In the genomic region with DNA sequence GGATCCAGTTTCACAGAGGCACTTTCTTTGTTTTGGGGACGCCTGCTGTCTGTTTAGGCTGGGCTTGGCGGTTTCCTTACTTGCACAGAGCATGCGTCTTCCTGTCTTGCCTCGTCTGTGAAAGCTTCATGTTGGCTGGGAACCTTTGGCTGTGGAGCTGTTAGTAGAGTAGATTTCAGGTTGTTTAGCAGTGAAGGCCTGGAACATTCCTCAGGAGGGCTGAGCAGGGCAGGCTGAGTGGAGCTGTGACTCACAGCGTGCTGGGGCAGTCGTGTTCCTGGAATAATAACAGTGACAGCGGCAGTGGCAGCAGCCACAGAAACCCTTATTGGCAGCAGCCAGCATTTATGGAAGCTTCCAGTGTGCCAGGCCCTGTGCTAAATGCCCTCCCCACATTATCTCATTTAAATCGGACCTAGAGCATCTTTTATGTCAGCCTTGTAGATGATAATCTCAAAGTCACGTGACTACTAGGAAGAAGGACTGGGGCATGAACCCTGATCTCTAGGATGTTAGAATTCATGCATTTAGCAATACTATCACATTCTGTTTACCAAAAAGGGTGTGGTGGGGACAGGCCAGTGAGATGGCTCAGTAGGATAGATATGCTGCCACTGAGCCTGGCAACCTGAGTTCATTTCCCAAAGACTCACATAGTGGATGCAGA, we compare ENCODE assay signal across 9 mouse cellular contexts. TPM values are rescaled to one million over a fixed set of nuclear protein-coding genes. Genes with fewer than 3 reads are reported as not detected.
DNase-seq lines count a peak whose midpoint lies in the region; ATAC-seq and TF ChIP-seq lines count a peak whose summit lies in the region.
"Had no signal": no experiment of that assay in that cellular context is flagged by ENCODE, and none has a peak within 500 bp of the region (broad histone marks: within the 10 kb centered on the region; RNA-seq: fewer than 3 reads in every experiment).

No protein-coding gene starts in this region.

- no peaks in the 10 kb centered on the region for H3K79me3 ChIP-seq in C2C12 (ENCODE audit: low read depth)

- H3K79me2 ChIP-seq in C2C12 (ENCODE audit: control insufficient read depth, insufficient read depth): no peaks in the 10 kb centered on the region

- no peak overlapping the region for H3K4me3 ChIP-seq in C2C12 (ENCODE audit: insufficient read depth, poor library complexity, severe bottlenecking)
- H3K4me3 ChIP-seq in embryonic facial prominence, embryonic 11.5 days (ENCODE audit: low read depth, low read length): no peak overlapping the region
- H3K4me3 ChIP-seq in intestine, embryonic 15.5 days (replicated peaks): no peak overlapping the region
- H3K4me3 ChIP-seq: erythroblast, embryonic 14.5 days had no signal

- no peaks in the 10 kb centered on the region for H3K36me3 ChIP-seq in C2C12 (ENCODE audit: control insufficient read depth, insufficient read depth)
- no peaks in the 10 kb centered on the region for H3K36me3 ChIP-seq in embryonic facial prominence, embryonic 11.5 days (replicated peaks; ENCODE audit: control insufficient read depth, insufficient read depth, low read depth, low read length)
- no peaks in the 10 kb centered on the region for H3K36me3 ChIP-seq in intestine, embryonic 15.5 days

- no peak for TF ChIP-seq CTCF in C2C12 (IDR thresholded peaks at IDR 0.05; ENCODE audit: control insufficient read depth, insufficient read depth, insufficient read length)

- WGBS in embryonic facial prominence, embryonic 11.5 days: 73% methylated on average over 9 of the region's 9 CpGs
- WGBS in intestine, embryonic 15.5 days: 50% methylated on average over 9 of the region's 9 CpGs

- ATAC-seq in embryonic facial prominence, embryonic 11.5 days (replicated peaks; ENCODE audit: insufficient number of reproducible peaks, low FRiP score, low TSS enrichment, low read depth): no peak
- no peak for ATAC-seq in erythroid progenitor cell, adult 5-6 weeks (replicated peaks; ENCODE audit: low FRiP score, poor library complexity, severe bottlenecking)
- no peak for ATAC-seq in granulocyte monocyte progenitor cell, adult 5-6 weeks (replicated peaks; ENCODE audit: poor library complexity, severe bottlenecking)
- ATAC-seq in intestine, embryonic 15.5 days: no peak

- no peak overlapping the region for H3ac ChIP-seq in C2C12 (ENCODE audit: control insufficient read depth, insufficient read length, low read depth)

- DNase-seq in gastrocnemius, adult 18-20 months (ENCODE audit: low spot score): peak; percentile 52
- DNase-seq in gastrocnemius, postnatal 4 days (ENCODE audit: low spot score in 2 of 2): no peak
- peak; percentile 13 for DNase-seq in embryonic facial prominence, embryonic 11.5 days (ENCODE audit: low spot score)
- peak; percentile 22 for DNase-seq in layer of hippocampus, postnatal 36 days

- no peak overlapping the region for H3K4me2 ChIP-seq in embryonic facial prominence, embryonic 11.5 days (ENCODE audit: low read depth, low read length)
- no peak overlapping the region for H3K4me2 ChIP-seq in intestine, embryonic 15.5 days (replicated peaks)

- H3K27ac ChIP-seq in embryonic facial prominence, embryonic 11.5 days (replicated peaks; ENCODE audit: low read depth, low read length): no peak overlapping the region
- H3K27ac ChIP-seq in intestine, embryonic 15.5 days: no peak overlapping the region

- no peaks in the 10 kb centered on the region for H3K4me1 ChIP-seq in embryonic facial prominence, embryonic 11.5 days (ENCODE audit: control insufficient read depth, insufficient read depth, low read length)
- H3K4me1 ChIP-seq in intestine, embryonic 15.5 days (replicated peaks): no peaks in the 10 kb centered on the region

- H3K27me3 ChIP-seq in C2C12 (ENCODE audit: control insufficient read depth, insufficient read depth, insufficient read length): no peaks in the 10 kb centered on the region
- H3K27me3 ChIP-seq in embryonic facial prominence, embryonic 11.5 days (ENCODE audit: control insufficient read depth, insufficient read depth, low read length): no peaks in the 10 kb centered on the region
- H3K27me3 ChIP-seq in intestine, embryonic 15.5 days (replicated peaks): no peaks in the 10 kb centered on the region

- no peak overlapping the region for H3K9ac ChIP-seq in embryonic facial prominence, embryonic 11.5 days (replicated peaks; ENCODE audit: low read length)
- H3K9ac ChIP-seq in intestine, embryonic 15.5 days: no peak overlapping the region

- no peaks in the 10 kb centered on the region for H3K9me3 ChIP-seq in embryonic facial prominence, embryonic 11.5 days (replicated peaks; ENCODE audit: control insufficient read depth, low read length)
- no peaks in the 10 kb centered on the region for H3K9me3 ChIP-seq in intestine, embryonic 15.5 days

TF ChIP-seq in C2C12, 6 proteins besides CTCF, POLR2A, EP300 and RAD21:
- TF ChIP-seq USF1 (IDR thresholded peaks at IDR 0.05; ENCODE audit: low read depth) (peak; percentile 72), MAX (IDR thresholded peaks at IDR 0.05) (peak; percentile 39), MYOD1 (IDR thresholded peaks at IDR 0.05; ENCODE audit: control insufficient read depth, insufficient read length, low read depth) (no peak), MYOG (IDR thresholded peaks at IDR 0.05; ENCODE audit: control insufficient read depth, extremely low read depth, insufficient read length) (no peak), CEBPB (IDR thresholded peaks at IDR 0.05; ENCODE audit: low read depth) (no peak), FOSL1 (IDR thresholded peaks at IDR 0.05; ENCODE audit: insufficient read depth, low read length, poor library complexity, severe bottlenecking) (no peak)

RNA-seq across cellular contexts. Expression of a gene that starts 41.5 kb away (rescaled TPM):
- 10 to 100 TPM; 15.3 to 19.4 TPM for total RNA-seq in gastrocnemius, adult 18-20 months (2021)
- total RNA-seq in gastrocnemius, postnatal 4 days (2021): 1 to 10 TPM; 6.6 to 7.3 TPM
- polyA plus RNA-seq in C2C12 (2012; fragmentation: generic; extraction: Trizol): 0.70 TPM
- polyA plus RNA-seq in embryonic facial prominence, embryonic 11.5 days (2014; fragmentation: Nextera tagmentation; extraction: Ambion mirVana): 2.2 and 2.9 TPM in 2 replicates
- 1 to 10 TPM; 8.3 to 9.3 TPM for total RNA-seq in layer of hippocampus, postnatal 36 days (2021)
- 4.7 TPM in 1 of 2 replicates, not detected in the other for total RNA-seq in erythroid progenitor cell, adult 5-6 weeks (2015; ENCODE audit: low replicate concordance)
- total RNA-seq in erythroid progenitor cell, adult 5-6 weeks (2017; ENCODE audit: low replicate concordance): 0.77 and 3.6 TPM in 2 replicates
- 6.6 and 11.3 TPM in 2 replicates for total RNA-seq in granulocyte monocyte progenitor cell, adult 5-6 weeks (2014; fragmentation: Nextera tagmentation)
- total RNA-seq in granulocyte monocyte progenitor cell, adult 5-6 weeks (2017): 7.4 and 7.5 TPM in 2 replicates
- 0.90 and 1.2 TPM in 2 replicates for polyA plus RNA-seq in intestine, embryonic 15.5 days (2015; fragmentation: Nextera tagmentation; extraction: Ambion mirVana)
- polyA plus RNA-seq: erythroblast, embryonic 14.5 days had no signal

Comparison
In these comparisons a context has a peak if more than half of its experiments do, and no peak if none do; other contexts are left out.
1. DNase-seq: peak in gastrocnemius, adult 18-20 months (single experiment), embryonic facial prominence, embryonic 11.5 days (single experiment) and layer of hippocampus, postnatal 36 days (2 of 2); none in gastrocnemius, postnatal 4 days (0 of 2).